Mouse (Mus musculus): ENCODE measurements around the gene Ptges.

The Ptges gene

DNA sequence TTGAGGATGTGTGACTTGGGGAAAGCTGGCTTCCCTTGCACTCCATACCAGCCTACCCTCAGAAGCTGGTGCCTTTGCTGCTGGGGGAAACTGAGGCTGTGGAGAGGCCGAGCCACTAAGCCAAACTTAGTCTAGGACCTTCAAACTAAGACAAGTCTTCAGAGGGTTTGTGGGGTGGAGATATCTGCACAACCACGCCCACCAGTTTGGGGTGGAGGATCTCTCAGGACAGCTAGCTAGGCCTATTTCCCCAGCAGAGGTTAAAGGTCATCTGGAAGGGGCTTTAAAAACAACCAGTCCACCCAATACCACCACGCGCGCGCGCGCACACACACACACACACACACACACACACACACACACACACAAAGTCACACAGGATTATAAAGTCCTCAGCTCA, 83.4 kb downstream of the Ptges start:
- peak overlapping the region; percentile 82 for H3K4me3 ChIP-seq (replicated peaks; ENCODE audit: low read length)
- H3K36me3 ChIP-seq (ENCODE audit: insufficient read depth, low read length), result no peaks in the 10 kb centered on the region
- H3K27me3 ChIP-seq (ENCODE audit: insufficient read depth, low read length), result peaks cover 74% of the 10 kb centered on the region
- no peak for TF ChIP-seq CTCF (conservative IDR thresholded peaks at IDR 0.05; ENCODE audit: low read length)
- no peak for TF ChIP-seq NANOG (IDR thresholded peaks at IDR 0.05; ENCODE audit: borderline replicate concordance, low read length)
- TF ChIP-seq POU5F1 (IDR thresholded peaks at IDR 0.05; ENCODE audit: borderline replicate concordance, low read length), result no peak
- peaks cover 46% of the 10 kb centered on the region for H3K4me1 ChIP-seq (replicated peaks; ENCODE audit: low read depth, low read length)
- H3K9me3 ChIP-seq (ENCODE audit: low read length), result no peaks in the 10 kb centered on the region

GRCm38 (mm10) chr2:30845152-30846070, 84.3 kb downstream of the Ptges start:
- no peaks in the 10 kb centered on the region for H3K9me3 ChIP-seq (ENCODE audit: low read length)
- H3K4me3 ChIP-seq (replicated peaks; ENCODE audit: low read length), result peak overlapping the region; percentile 82
- H3K4me1 ChIP-seq (replicated peaks; ENCODE audit: low read depth, low read length), result peaks cover 38% of the 10 kb centered on the region
- no peaks in the 10 kb centered on the region for H3K36me3 ChIP-seq (ENCODE audit: insufficient read depth, low read length)
- TF ChIP-seq POU5F1 (IDR thresholded peaks at IDR 0.05; ENCODE audit: borderline replicate concordance, low read length) (no peak), CTCF (conservative IDR thresholded peaks at IDR 0.05; ENCODE audit: low read length) (no peak)
- H3K27me3 ChIP-seq (ENCODE audit: insufficient read depth, low read length), result peaks cover 67% of the 10 kb centered on the region

DNA sequence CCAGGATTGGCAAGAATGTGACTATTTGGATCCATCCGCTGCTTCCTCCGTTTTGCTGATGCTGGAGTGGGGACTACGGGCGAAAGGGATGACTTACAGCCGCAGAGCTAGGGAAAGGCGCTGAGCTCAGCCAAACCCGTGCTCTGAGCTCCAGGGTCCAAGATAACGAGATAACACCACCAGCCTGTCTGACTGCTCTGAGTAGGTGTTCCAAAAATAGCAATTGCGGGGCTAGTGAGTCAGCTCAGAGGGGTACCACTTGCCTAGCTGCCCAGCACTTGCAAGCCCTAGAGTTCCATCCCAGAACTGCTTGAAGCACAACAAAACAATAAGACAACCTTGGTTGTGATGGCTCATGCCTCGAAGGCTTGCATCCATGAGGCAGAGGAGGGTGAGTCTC, 87.0 kb downstream of the Ptges start:
- Histone ChIP-seq H3K4me3 (replicated peaks; ENCODE audit: low read length) (no peak overlapping the region), H3K4me1 (replicated peaks; ENCODE audit: low read depth, low read length) (peaks cover 35% of the 10 kb centered on the region), H3K9me3 (ENCODE audit: low read length) (no peaks in the 10 kb centered on the region), H3K36me3 (ENCODE audit: insufficient read depth, low read length) (no peaks in the 10 kb centered on the region), H3K27me3 (ENCODE audit: insufficient read depth, low read length) (peaks cover 64% of the 10 kb centered on the region)
- TF ChIP-seq NANOG (IDR thresholded peaks at IDR 0.05; ENCODE audit: borderline replicate concordance, low read length) (no peak), POU5F1 (IDR thresholded peaks at IDR 0.05; ENCODE audit: borderline replicate concordance, low read length) (no peak), CTCF (conservative IDR thresholded peaks at IDR 0.05; ENCODE audit: low read length) (no peak)
